Mouse (Mus musculus) intestine, embryonic 16.5 days (tissue): ENCODE measurements at regions not wholly inside any gene's neighbourhood (a gene's known extent, or its start where the extent isn't known, plus 50 kb on each side); places are given as distances from the start of the nearest gene placed in this dataset.

Experiments used
- ATAC-seq: fragments of 200-750 bp; cut with Nextera tagmentation; 2 replicates; pipeline ENCODE4 v1.8.0; 2017; ENCODE audit warnings: moderate TSS enrichment, moderate library complexity
- H3K27ac ChIP-seq: fragments of 300-500 bp; sonication (generic); 2 replicates; pipeline ENCODE4 v1.5.1; 2014; ENCODE audit warnings: mild to moderate bottlenecking, low read length
- H3K27me3 ChIP-seq: fragments of 300-500 bp; sonication (generic); replicated peaks from 2 replicates; pipeline ENCODE4 v1.6.1; 2014; ENCODE audit warnings: low read length, control low read depth, mixed read lengths; ENCODE audit not compliant: control insufficient read depth, insufficient read depth
- H3K36me3 ChIP-seq: fragments of 300-500 bp; sonication (generic); 2 replicates; pipeline ENCODE4 v1.6.1; 2014; ENCODE audit warnings: low read length, control low read depth; ENCODE audit not compliant: control insufficient read depth, insufficient read depth
- H3K4me1 ChIP-seq: fragments of 300-500 bp; sonication (generic); 2 replicates; pipeline ENCODE4 v1.6.1; 2014; ENCODE audit warnings: low read length, control low read depth, mixed read lengths; ENCODE audit not compliant: control insufficient read depth, insufficient read depth
- H3K4me2 ChIP-seq: fragments of 300-500 bp; sonication (generic); 2 replicates; pipeline ENCODE4 v1.6.1; 2014; ENCODE audit warnings: low read depth, low read length, control low read depth
- H3K4me3 ChIP-seq: fragments of 300-500 bp; sonication (generic); 2 replicates; pipeline ENCODE4 v1.5.1; 2014; ENCODE audit warnings: mild to moderate bottlenecking, low read length
- H3K9ac ChIP-seq: fragments of 300-500 bp; sonication (generic); 2 replicates; pipeline ENCODE4 v1.6.1; 2014; ENCODE audit warnings: low read depth, low read length
- H3K9me3 ChIP-seq: fragments of 300-500 bp; sonication (generic); 2 replicates; pipeline ENCODE4 v1.6.1; 2016; ENCODE audit warnings: low read length, control low read depth; ENCODE audit not compliant: control insufficient read depth
- WGBS: fragments of 180-500 bp; shearing (Covaris S2); extraction: QIAGEN DNeasy Blood & Tissue Kit; methylation state at CpG from one replicate; pipeline ENCODE4 v1.1.7; 2014; 5-methylcytosine and 5-hydroxymethylcytosine counted together

GRCm38 (mm10) chr9:61168931-61169330 is 203.2 kb upstream of the Tle3 start:
- H3K36me3 ChIP-seq: no peaks in the 10 kb centered on the region
- H3K27ac ChIP-seq: no peak overlapping the region
- no peak overlapping the region for H3K4me3 ChIP-seq
- peaks cover 31% of the 10 kb centered on the region for H3K4me1 ChIP-seq
- no peak for ATAC-seq
- H3K9me3 ChIP-seq: no peaks in the 10 kb centered on the region
- H3K27me3 ChIP-seq: no peaks in the 10 kb centered on the region
- 87% methylated on average over 7 of the region's 7 CpGs for WGBS
- no peak overlapping the region for H3K4me2 ChIP-seq
- H3K9ac ChIP-seq: no peak overlapping the region

- H3K27me3 ChIP-seq: no peaks in the 10 kb centered on the region
- no peak for ATAC-seq
- no peak overlapping the region for H3K27ac ChIP-seq
- WGBS: 65% methylated on average over 9 of the region's 9 CpGs
- no peak overlapping the region for H3K4me2 ChIP-seq
- H3K9ac ChIP-seq: no peak overlapping the region
- H3K9me3 ChIP-seq: no peaks in the 10 kb centered on the region
- H3K36me3 ChIP-seq: no peaks in the 10 kb centered on the region
- H3K4me1 ChIP-seq: peaks cover 24% of the 10 kb centered on the region
- H3K4me3 ChIP-seq: no peak overlapping the region
Measured at GRCm38 (mm10) chr9:61169506-61170090, 202.6 kb upstream of the Tle3 start.

- ATAC-seq: no peak
Measured at GRCm38 (mm10) chr9:61170921-61171320, 201.2 kb upstream of the Tle3 start.

GRCm38 (mm10) chr9:61172421-61172820 is 199.7 kb upstream of the Tle3 start:
- Histone ChIP-seq H3K27me3 (no peaks in the 10 kb centered on the region), H3K36me3 (no peaks in the 10 kb centered on the region), H3K4me2 (no peak overlapping the region), H3K4me3 (no peak overlapping the region), H3K4me1 (peaks cover 3% of the 10 kb centered on the region; the same call in 1 of the 2 replicates), H3K27ac (no peak overlapping the region), H3K9ac (no peak overlapping the region), H3K9me3 (no peaks in the 10 kb centered on the region)
- no peak for ATAC-seq

More at GRCm38 (mm10) chr9:61170921-61171320, 201.2 kb upstream of the Tle3 start:
- H3K36me3 ChIP-seq: no peaks in the 10 kb centered on the region
- H3K4me3 ChIP-seq: no peak overlapping the region
- WGBS: 92% methylated on average over 6 of the region's 6 CpGs
- H3K4me2 ChIP-seq: no peak overlapping the region
- H3K4me1 ChIP-seq: peaks cover 13% of the 10 kb centered on the region
- no peak overlapping the region for H3K9ac ChIP-seq
- H3K27ac ChIP-seq: no peak overlapping the region
- H3K27me3 ChIP-seq: no peaks in the 10 kb centered on the region
- H3K9me3 ChIP-seq: no peaks in the 10 kb centered on the region

GRCm38 (mm10) chr9:61173548-61173947 is 198.6 kb upstream of the Tle3 start:
- Histone ChIP-seq H3K4me2 (no peak overlapping the region), H3K27me3 (no peaks in the 10 kb centered on the region), H3K4me3 (no peak overlapping the region), H3K36me3 (no peaks in the 10 kb centered on the region), H3K27ac (no peak overlapping the region), H3K9me3 (no peaks in the 10 kb centered on the region), H3K9ac (no peak overlapping the region), H3K4me1 (no peaks in the 10 kb centered on the region)
- no peak for ATAC-seq

GRCm38 (mm10) chr9:61175381-61175780 is 196.8 kb upstream of the Tle3 start:
- Histone ChIP-seq H3K4me2 (no peak overlapping the region), H3K4me1 (no peaks in the 10 kb centered on the region), H3K4me3 (no peak overlapping the region), H3K9me3 (no peaks in the 10 kb centered on the region), H3K9ac (no peak overlapping the region), H3K36me3 (no peaks in the 10 kb centered on the region), H3K27me3 (no peaks in the 10 kb centered on the region), H3K27ac (no peak overlapping the region)
- 96% methylated on average over 2 of the region's 2 CpGs for WGBS
- peak; percentile 65; the same call in 1 of the 2 replicates for ATAC-seq

GRCm38 (mm10) chr9:61176856-61177255 is 195.3 kb upstream of the Tle3 start:
- no peak for ATAC-seq
- no peak overlapping the region for H3K27ac ChIP-seq
- H3K9ac ChIP-seq: no peak overlapping the region
- no peaks in the 10 kb centered on the region for H3K4me1 ChIP-seq
- no peak overlapping the region for H3K4me3 ChIP-seq
- 90% methylated on average over 3 of the region's 3 CpGs for WGBS
- no peaks in the 10 kb centered on the region for H3K27me3 ChIP-seq
- no peak overlapping the region for H3K4me2 ChIP-seq
- no peaks in the 10 kb centered on the region for H3K9me3 ChIP-seq
- no peaks in the 10 kb centered on the region for H3K36me3 ChIP-seq

- H3K4me3 ChIP-seq: no peak overlapping the region
- no peak for ATAC-seq
- H3K36me3 ChIP-seq: no peaks in the 10 kb centered on the region
- no peak overlapping the region for H3K27ac ChIP-seq
- 68% methylated on average over 8 of the region's 8 CpGs for WGBS
- H3K27me3 ChIP-seq: no peaks in the 10 kb centered on the region
- H3K9me3 ChIP-seq: no peaks in the 10 kb centered on the region; the same call in 1 of the 2 replicates
- no peak overlapping the region for H3K4me2 ChIP-seq
- no peaks in the 10 kb centered on the region for H3K4me1 ChIP-seq
- H3K9ac ChIP-seq: no peak overlapping the region
Measured at GRCm38 (mm10) chr9:61186541-61187420, 185.4 kb upstream of the Tle3 start.

GRCm38 (mm10) chr9:61187713-61188399 is 184.3 kb upstream of the Tle3 start:
- no peak overlapping the region for H3K9ac ChIP-seq
- ATAC-seq: no peak
- 73% methylated on average over 3 of the region's 3 CpGs for WGBS
- no peak overlapping the region for H3K27ac ChIP-seq
- no peaks in the 10 kb centered on the region for H3K36me3 ChIP-seq
- no peak overlapping the region for H3K4me3 ChIP-seq
- no peaks in the 10 kb centered on the region for H3K4me1 ChIP-seq
- H3K27me3 ChIP-seq: no peaks in the 10 kb centered on the region
- no peaks in the 10 kb centered on the region; the same call in 1 of the 2 replicates for H3K9me3 ChIP-seq
- no peak overlapping the region for H3K4me2 ChIP-seq
